Mouse (Mus musculus) embryonic facial prominence, embryonic 15.5 days (tissue): ENCODE results near the gene Rps15. TPM values are rescaled to one million over a fixed set of nuclear protein-coding genes. Genes with fewer than 3 reads are reported as not detected.

ENCODE experiments used
- ATAC-seq: fragments of 200-750 bp; cut with Nextera tagmentation; 2 replicates; pipeline ENCODE4 v1.8.0; 2017; ENCODE audit warnings: low read depth, moderate TSS enrichment; ENCODE audit not compliant: insufficient number of reproducible peaks, low FRiP score, low TSS enrichment
- H3K27ac ChIP-seq: fragments of 300-500 bp; sonication (generic); replicated peaks from 2 replicates; pipeline ENCODE4 v1.5.1; 2015; ENCODE audit warnings: mild to moderate bottlenecking, inconsistent platforms
- H3K27me3 ChIP-seq: fragments of 300-500 bp; sonication (generic); 2 replicates; pipeline ENCODE4 v1.6.1; 2015; ENCODE audit warnings: inconsistent platforms
- H3K36me3 ChIP-seq: fragments of 300-500 bp; sonication (generic); 2 replicates; pipeline ENCODE4 v1.6.1; 2015; ENCODE audit warnings: mild to moderate bottlenecking, inconsistent platforms
- H3K4me1 ChIP-seq: fragments of 300-500 bp; sonication (generic); 2 replicates; pipeline ENCODE4 v1.6.1; 2015; ENCODE audit warnings: inconsistent platforms
- H3K4me2 ChIP-seq: fragments of 300-500 bp; sonication (generic); replicated peaks from 2 replicates; pipeline ENCODE4 v1.6.1; 2015; ENCODE audit warnings: mild to moderate bottlenecking, inconsistent platforms
- H3K4me3 ChIP-seq: fragments of 300-500 bp; sonication (generic); replicated peaks from 2 replicates; pipeline ENCODE4 v1.5.1; 2015; ENCODE audit warnings: mild to moderate bottlenecking, inconsistent platforms
- H3K9ac ChIP-seq: fragments of 300-500 bp; sonication (generic); 2 replicates; pipeline ENCODE4 v1.6.1; 2015; ENCODE audit warnings: inconsistent platforms
- H3K9me3 ChIP-seq: fragments of 300-500 bp; sonication (generic); replicated peaks from 2 replicates; pipeline ENCODE4 v1.6.1; 2016; ENCODE audit warnings: inconsistent platforms
- WGBS: fragments of 180-500 bp; shearing (Covaris S2); methylation state at CpG from one replicate; pipeline ENCODE4 v1.1.7; 2015; 5-methylcytosine and 5-hydroxymethylcytosine counted together
- polyA plus RNA-seq: library from polyadenylated mRNA; unstranded; fragments of >200 nt; fragmentation: Nextera tagmentation; extraction: Ambion mirVana; gene quantifications from 2 replicates; pipeline ENCODE4 v1.2.1, GENCODE M21; 2015

Gene Rps15
- polyA plus RNA-seq, 1 experiment from 2014 or later, result 969 TPM

DNA sequence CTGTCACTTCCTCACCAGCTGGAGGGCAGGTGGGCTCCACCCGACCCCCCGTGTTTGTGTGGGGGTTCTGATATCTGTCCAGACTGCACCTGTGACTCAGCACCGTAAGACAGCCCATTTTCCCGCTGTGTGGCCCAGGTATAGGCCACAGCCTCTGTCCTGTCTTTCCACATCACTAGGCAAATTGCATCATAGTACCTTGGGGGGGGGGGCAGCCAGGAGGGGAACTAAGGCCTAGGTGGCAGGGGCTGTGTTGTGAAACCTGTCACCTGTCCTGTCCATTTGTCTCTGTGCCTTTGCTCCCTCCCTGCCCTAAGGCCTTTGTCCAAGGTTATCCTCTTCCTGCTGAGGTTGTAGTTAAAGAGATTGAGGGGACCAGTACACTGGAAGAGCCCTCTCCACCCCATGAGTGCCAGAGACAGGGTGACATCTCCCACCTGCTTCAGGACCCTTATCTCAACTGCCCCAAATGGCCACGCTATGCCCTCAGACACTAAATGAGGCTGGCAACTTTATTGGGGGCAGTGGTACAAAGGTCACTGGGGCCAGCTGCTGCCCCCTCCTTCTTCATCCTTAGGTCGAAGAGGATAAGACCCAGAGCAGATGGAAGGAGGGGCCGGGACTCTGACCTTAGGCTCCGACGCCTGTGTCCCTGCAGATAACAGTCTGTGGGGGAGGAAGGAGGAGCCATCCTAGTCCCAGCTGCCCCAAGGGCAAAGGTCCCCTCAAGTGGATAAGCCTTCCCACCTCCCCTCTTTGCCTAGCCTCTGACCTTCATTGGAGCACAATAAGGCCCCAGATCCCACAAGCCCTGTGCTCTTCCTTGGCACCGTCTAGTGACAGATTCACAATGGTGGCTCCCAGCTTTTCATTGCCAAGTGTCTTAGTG lies 39.6 kb downstream of the Rps15 start:
- Histone ChIP-seq H3K27me3 (0 out of 2 replicates have a peak, but pooled peaks cover 3% of the 10 kb centered on the region), H3K27ac (no peak overlapping the region), H3K36me3 (no peaks in the 10 kb centered on the region), H3K4me2 (no peak overlapping the region), H3K9me3 (no peaks in the 10 kb centered on the region), H3K9ac (no peak overlapping the region), H3K4me3 (no peak overlapping the region), H3K4me1 (peaks cover 33% of the 10 kb centered on the region)
- WGBS, result 63% methylated on average over 10 of the region's 10 CpGs
- ATAC-seq, result no peak

DNA sequence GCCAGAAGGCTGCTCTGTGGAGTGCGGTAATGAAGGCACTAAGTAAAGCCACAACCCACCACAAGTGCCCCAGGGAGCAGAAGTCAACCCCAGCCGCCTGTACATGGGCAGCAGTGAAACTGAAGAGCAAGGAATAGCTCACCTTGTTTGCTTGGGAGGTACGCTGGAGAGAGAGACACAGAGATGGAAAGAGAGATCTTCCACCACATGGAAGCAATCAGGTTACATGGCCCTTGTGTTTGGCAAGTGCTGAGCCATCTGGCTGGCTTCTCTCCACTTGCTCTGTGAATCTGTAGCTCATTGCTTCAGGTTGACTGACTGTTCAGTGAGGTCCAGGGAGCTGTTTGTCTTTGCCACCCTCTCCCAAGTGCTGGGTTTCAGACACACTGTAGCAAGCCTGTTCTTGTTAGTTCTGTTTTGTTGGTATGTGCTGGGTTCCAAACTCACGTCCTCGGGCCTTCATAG lies 40.3 kb downstream of the Rps15 start:
- Histone ChIP-seq H3K36me3 (no peaks in the 10 kb centered on the region), H3K27ac (no peak overlapping the region), H3K9me3 (no peaks in the 10 kb centered on the region), H3K27me3 (0 out of 2 replicates have a peak, but pooled peaks cover 3% of the 10 kb centered on the region), H3K4me1 (peaks cover 33% of the 10 kb centered on the region), H3K4me2 (no peak overlapping the region), H3K9ac (no peak overlapping the region), H3K4me3 (no peak overlapping the region)
- ATAC-seq, result no peak
- WGBS, result 64% methylated on average over 5 of the region's 5 CpGs

DNA sequence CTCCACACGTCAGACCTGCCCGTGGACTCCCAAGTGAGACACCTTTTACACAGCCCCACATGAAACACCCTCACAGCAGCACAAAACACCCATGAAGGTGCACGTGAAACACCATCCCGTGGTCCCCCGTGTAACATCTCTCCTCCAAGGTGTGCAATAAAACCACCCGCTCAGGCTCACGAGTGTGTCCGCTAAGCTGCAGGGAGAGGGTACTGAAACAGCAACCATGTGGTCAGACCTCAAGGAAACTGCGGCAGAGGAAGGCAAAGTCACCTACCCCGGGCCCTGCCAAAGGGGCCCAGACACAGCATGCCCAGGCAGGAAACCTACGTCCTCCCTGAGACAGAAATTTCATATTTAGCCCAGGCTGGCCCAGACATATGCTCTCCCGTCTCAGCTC lies 44.0 kb downstream of the Rps15 start:
- Histone ChIP-seq H3K27me3 (peaks cover 15% of the 10 kb centered on the region), H3K9ac (no peak overlapping the region), H3K4me1 (peaks cover 25% of the 10 kb centered on the region), H3K9me3 (no peaks in the 10 kb centered on the region), H3K36me3 (no peaks in the 10 kb centered on the region), H3K4me3 (no peak overlapping the region), H3K4me2 (no peak overlapping the region), H3K27ac (no peak overlapping the region)
- WGBS, result 78% methylated on average over 12 of the region's 12 CpGs
- no peak for ATAC-seq

DNA sequence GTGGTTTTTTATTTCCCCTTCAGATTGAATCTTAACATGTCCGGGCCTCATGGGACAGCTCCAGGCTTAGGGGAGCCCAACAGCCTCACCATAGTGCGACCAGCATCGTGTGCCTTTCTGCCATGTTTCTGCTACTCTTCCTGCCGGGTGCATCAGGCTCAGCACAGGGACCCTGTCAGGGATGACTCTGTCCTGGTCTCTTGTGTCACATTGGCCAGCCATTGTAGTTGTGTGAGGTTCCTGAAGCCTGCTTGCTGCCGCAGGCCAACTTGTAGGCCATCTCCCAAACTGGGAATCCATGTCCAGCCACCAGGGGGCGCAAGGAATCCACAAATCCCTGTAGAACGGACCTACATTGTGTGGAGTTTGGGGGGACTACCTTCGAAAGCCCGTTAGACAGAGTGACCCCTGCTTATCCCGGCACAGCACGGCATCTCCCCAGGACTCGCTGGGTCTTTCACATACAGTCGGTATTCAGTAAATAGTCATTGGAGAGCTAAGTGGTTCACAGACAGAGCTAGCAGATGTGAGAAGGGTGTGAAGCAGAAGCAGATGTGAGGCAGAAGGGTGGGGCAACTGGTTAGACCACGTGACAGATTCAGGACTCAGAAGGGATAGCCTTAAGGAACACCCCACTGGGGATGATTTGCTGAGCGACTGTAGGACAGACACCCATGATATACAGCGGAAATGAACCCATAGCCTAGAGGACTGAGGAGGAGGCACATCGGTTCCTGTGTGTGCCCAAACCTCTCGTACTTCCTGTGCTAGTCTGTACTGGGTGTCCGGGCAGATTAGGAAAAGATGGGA lies 47.9 kb downstream of the Rps15 start:
- Histone ChIP-seq H3K36me3 (no peaks in the 10 kb centered on the region), H3K27me3 (peaks cover 49% of the 10 kb centered on the region), H3K9ac (no peak overlapping the region), H3K4me3 (0 out of 2 replicates have a peak overlapping the region, but pooled peaks have one; percentile 16), H3K4me1 (peaks cover 51% of the 10 kb centered on the region), H3K9me3 (no peaks in the 10 kb centered on the region), H3K4me2 (peak overlapping the region; percentile 34), H3K27ac (no peak overlapping the region)
- no peak for ATAC-seq
- 16% methylated on average over 19 of the region's 19 CpGs for WGBS

DNA sequence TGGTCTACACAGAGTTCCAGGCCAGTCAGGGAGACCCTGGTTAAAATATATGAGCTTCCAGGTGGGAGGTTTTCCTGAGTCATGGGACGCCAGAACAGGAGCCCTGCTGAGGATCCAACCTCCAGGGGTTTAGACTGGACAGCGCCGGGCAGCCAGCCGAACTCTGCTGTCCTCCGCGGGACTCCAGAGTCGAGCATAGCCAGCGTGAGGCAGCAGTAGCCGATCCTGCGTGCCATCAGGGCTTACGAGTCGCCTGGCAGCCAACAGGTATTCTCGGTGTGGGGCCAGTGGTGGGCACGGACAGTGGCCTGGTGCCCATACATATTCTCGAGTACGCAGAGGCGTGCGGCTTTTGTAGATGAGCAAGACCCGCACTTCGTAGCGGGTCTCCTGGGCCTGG lies 48.8 kb downstream of the Rps15 start:
- Histone ChIP-seq H3K27ac (no peak overlapping the region), H3K4me2 (no peak overlapping the region), H3K9me3 (no peaks in the 10 kb centered on the region), H3K36me3 (no peaks in the 10 kb centered on the region), H3K27me3 (peaks cover 57% of the 10 kb centered on the region), H3K4me1 (peaks cover 55% of the 10 kb centered on the region), H3K4me3 (no peak overlapping the region), H3K9ac (no peak overlapping the region)
- 20% methylated on average over 21 of the region's 21 CpGs for WGBS
- ATAC-seq, result no peak

DNA sequence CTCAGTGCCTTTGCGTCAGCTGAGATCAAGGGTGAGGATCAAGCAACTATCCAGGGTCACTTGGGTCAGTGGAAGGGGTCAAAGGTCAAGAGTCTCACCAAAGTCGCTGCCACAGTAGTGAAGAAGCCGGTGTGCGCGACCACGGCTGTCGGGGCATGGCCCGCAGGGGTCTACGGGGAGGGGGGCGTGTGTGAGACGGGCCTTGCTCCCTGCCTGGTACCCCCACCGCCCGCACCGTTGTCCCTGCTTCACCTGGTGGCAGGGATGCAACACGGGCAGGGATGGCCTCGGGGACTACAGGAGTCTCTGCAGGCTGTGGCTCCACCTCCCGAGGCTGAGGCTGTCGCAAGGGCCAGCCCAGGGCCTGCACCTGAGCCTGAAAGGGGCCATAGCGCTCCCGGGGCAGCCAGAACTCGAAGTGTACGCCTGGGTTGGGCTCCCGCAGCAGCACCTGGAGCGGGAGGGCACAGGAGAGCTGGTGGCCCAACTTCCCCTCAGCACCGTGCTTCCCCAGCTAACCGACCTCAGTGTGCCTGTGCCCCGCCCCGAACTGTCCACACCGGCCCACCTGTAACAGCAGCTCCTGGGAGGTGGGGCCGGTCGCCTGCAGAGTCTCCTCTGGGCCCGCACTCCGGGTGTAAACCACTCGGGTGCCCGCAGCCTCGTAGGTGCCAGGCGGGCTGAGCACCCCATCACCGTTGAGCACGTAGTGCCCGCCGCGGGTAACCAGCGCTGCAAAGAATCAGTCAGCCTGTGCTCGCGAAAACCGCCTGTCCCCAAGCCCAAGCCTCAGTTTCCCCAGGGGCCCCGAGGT lies 49.4 kb downstream of the Rps15 start:
- H3K4me1 ChIP-seq, result peaks cover 55% of the 10 kb centered on the region
- no peak overlapping the region for H3K27ac ChIP-seq
- 5% methylated on average over 47 of the region's 47 CpGs for WGBS
- no peak for ATAC-seq
- peak overlapping the region; percentile 57 for H3K4me2 ChIP-seq
- no peak overlapping the region for H3K9ac ChIP-seq
- peaks cover 61% of the 10 kb centered on the region for H3K27me3 ChIP-seq
- peak overlapping the region; percentile 39 for H3K4me3 ChIP-seq
- H3K36me3 ChIP-seq, result no peaks in the 10 kb centered on the region
- H3K9me3 ChIP-seq, result no peaks in the 10 kb centered on the region

DNA sequence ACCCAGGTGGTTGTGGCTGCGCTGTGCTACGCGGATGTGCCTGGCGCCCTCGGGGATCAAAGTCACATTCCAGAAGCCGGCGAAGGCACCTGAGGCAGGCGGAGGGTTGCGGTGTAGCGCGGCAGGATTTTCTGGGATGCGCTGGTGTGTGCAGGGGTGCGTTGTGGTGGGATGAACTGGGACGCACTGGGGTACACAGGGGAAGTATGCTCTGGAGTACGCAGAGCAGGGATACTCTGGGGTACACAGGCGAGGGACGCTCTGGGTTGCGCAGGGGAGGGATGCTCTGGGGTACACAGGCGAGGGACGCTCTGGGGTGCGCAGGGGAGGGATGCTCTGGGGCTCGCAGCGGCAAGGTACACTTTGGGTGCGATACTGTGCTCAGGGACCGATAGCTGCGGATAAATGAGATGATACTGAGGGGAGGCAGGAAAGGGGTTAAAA lies 50.1 kb downstream of the Rps15 start:
- H3K9ac ChIP-seq, result no peak overlapping the region
- H3K27me3 ChIP-seq, result peaks cover 66% of the 10 kb centered on the region
- ATAC-seq, result no peak
- peak overlapping the region; percentile 57 for H3K4me2 ChIP-seq
- H3K4me3 ChIP-seq, result peak overlapping the region; percentile 39
- H3K4me1 ChIP-seq, result peaks cover 57% of the 10 kb centered on the region
- H3K36me3 ChIP-seq, result no peaks in the 10 kb centered on the region
- H3K9me3 ChIP-seq, result no peaks in the 10 kb centered on the region
- WGBS, result under 1% methylated on average over 26 of the region's 26 CpGs
- H3K27ac ChIP-seq, result 0 out of 2 replicates have a peak overlapping the region, but pooled peaks have one; percentile 65

DNA sequence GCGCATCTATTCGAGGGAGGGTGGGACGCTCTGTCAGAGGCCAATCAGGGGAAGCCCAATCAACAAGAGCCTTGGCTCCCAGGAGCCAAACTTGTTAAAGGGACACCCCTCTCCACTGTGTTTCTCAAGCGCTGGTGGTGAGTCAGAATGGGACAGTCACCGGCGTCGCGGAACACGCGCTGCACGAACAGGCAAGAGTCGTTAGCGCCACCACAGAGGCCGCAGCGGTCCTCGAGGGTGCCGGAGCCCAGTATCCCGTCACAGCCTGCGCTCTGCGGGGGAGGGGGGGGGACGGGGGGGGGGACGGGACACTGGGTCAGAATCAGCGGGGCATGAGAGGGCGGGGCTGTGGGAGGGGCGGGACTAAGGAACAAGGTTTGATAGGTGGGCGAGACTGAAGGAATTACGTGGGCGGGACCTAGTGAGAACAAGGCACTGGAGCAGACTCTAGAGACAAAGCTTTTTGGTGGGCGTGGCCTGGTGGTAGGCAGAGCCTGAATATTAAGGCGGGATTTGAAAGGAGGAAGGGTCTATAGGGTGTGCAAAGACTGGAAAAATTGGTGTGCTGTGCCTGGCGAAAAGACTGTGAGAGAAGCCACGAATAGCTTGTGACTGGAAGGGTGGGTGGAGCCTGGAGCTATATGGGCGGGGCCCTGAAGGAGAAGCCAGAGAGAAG lies 50.6 kb downstream of the Rps15 start:
- H3K27ac ChIP-seq, result peak overlapping the region; percentile 65; the same call in 1 of the 2 replicates
- peak overlapping the region; percentile 39 for H3K4me3 ChIP-seq
- peaks cover 61% of the 10 kb centered on the region for H3K4me1 ChIP-seq
- peaks cover 72% of the 10 kb centered on the region for H3K27me3 ChIP-seq
- ATAC-seq, result peak; percentile 82
- under 1% methylated on average over 32 of the region's 33 CpGs for WGBS
- H3K36me3 ChIP-seq, result no peaks in the 10 kb centered on the region
- no peak overlapping the region for H3K9ac ChIP-seq
- peak overlapping the region; percentile 57 for H3K4me2 ChIP-seq
- no peaks in the 10 kb centered on the region for H3K9me3 ChIP-seq

DNA sequence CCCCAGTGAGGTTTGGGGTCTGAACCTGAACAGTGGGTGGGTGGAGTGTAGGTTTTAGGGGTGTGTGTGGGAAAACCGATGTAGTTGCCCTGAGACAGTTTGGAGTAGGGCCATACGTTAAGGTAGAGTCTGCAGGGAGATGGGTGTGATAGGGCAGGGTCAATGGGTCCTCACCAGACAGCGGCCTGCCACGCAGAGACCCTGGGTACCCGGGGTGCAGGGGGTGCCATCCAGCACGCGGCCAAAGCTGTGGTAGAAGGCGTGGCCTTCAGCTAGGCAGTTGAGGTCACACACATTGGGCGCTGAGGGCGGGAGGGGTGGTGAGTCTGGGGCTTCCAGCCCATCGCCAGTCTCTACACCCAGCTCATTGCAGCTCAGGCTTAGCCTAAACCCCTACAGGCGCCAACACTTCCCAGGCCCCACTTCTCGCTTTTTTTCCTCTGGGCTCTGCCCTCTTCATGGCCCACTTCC lies 51.2 kb downstream of the Rps15 start:
- 26% methylated on average over 13 of the region's 13 CpGs for WGBS
- Histone ChIP-seq H3K27me3 (peaks cover 77% of the 10 kb centered on the region), H3K4me3 (peak overlapping the region; percentile 39), H3K9ac (no peak overlapping the region), H3K27ac (peak overlapping the region; percentile 65; the same call in 1 of the 2 replicates), H3K4me1 (peaks cover 66% of the 10 kb centered on the region), H3K36me3 (no peaks in the 10 kb centered on the region), H3K4me2 (peak overlapping the region; percentile 57), H3K9me3 (no peaks in the 10 kb centered on the region)
- ATAC-seq, result no peak; the same call in 1 of the 2 replicates
